Mouse (Mus musculus) gastrocnemius, adult 2 months (tissue): ENCODE results near the gene Rapgef5. TPM values are rescaled to one million over a fixed set of nuclear protein-coding genes. Genes with fewer than 3 reads are reported as not detected.

Source experiments
- DNase-seq: peaks from one replicate; pipeline ENCODE4 v3.0.0; 2022
- H3K27ac ChIP-seq: fragments of 200-600 bp; 2 replicates; pipeline ENCODE4 v1.8.1; 2022; ENCODE audit warnings: mild to moderate bottlenecking
- H3K4me3 ChIP-seq: fragments of 200-600 bp; 2 replicates; pipeline ENCODE4 v1.8.1; 2022; ENCODE audit warnings: mild to moderate bottlenecking, moderate library complexity
- CTCF ChIP-seq: fragments of 200-600 bp; IDR thresholded peaks from 2 replicates; pipeline ENCODE4 v1.8.1; 2022; ENCODE audit warnings: antibody characterized with exemption, mild to moderate bottlenecking, moderate library complexity
- intact Hi-C: fragments of 180-260 bp; cut with DNase I; formaldehyde crosslinking; loops from one replicate; pipeline ENCODE4 v1.15.1; 2025
- total RNA-seq, 2 experiments: library from RNA; stranded (reverse); gene quantifications; 2 replicates each; pipeline ENCODE4 v1.2.3; 2021

Gene Rapgef5
- total RNA-seq, 2 experiments from 2014 or later: 4.1 to 5.4 TPM

DNA sequence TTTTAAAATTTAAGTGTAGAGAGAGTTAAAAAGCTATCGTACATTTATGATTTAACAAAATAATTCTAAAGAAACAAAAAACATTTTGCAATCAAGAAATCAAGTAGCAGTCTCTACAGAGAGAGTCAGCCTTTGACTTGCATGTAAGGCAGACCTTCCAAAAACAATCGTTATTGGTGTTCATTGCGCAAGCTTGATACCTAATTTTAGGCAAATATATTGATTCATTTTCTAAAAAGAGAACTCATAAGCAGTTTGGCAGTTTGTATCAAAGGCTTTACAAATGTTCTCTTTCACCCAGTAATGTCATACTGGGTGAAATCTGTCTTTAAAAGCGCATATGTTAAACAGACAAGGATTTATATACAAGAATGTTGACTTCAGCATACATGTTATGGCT lies 208.7 kb downstream of the Rapgef5 start:
- no peak for TF ChIP-seq CTCF
- Histone ChIP-seq H3K27ac (no peak overlapping the region), H3K4me3 (no peak overlapping the region)
- no peak for DNase-seq
- intact Hi-C loops: no loop called here

DNA sequence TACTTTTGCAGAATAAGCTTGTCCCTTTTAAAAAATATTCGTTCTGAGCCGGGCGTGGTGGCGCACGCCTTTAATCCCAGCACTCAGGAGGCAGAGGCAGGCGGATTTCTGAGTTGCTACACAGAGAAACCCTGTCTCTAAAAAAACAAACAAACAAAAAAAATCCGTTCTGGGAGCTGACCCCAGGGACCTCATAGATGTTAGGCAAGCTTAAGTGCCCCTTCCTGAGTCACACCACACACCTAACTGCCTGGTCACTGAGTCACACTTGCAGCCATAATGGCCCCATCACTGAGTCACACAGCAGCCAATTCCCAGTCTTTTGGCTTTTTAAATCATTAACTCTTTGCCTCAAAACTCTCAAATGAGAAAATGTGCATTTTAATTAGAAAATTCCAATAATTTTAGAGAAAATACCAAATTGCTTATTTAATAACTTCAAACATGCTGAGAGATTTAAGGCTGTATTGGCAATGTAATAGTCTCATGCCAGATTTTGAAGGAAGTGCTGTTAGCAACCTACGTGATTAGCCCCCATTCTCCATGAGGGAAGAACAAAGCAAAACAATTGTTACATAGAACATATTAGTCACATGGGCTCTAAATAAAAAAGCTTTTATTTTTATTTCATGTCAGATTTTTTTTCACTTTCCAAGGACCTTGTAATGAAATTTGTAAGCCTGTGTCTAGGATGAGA lies 211.3 kb downstream of the Rapgef5 start:
- no peak overlapping the region for H3K4me3 ChIP-seq
- no peak for TF ChIP-seq CTCF
- intact Hi-C loops: no loop called here
- no peak overlapping the region; the same call in 1 of the 2 replicates for H3K27ac ChIP-seq
- DNase-seq: no peak

DNA sequence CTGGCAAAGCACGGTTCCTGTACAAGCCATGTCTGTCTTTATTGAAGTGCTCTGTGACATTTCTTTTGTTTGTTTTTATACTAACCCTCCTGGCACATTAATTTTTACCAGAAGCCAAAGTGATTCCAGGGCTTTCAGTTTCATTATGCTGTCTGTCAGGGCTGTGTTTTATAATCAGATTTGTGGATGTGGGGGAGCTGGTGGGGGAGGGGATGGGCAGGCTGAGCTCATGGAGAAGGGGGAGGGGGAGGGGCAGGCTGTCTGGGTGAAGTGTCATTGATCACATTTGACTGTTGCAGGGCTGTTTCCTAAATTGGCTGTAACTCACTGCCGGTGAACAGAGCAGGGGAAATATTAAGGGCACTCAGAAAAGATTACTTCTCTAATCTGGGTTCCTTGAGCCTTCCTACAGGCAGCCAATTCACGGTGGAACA lies 211.9 kb downstream of the Rapgef5 start:
- no peak overlapping the region for H3K27ac ChIP-seq
- no peak overlapping the region for H3K4me3 ChIP-seq
- intact Hi-C loops: no loop called here
- no peak for TF ChIP-seq CTCF
- DNase-seq: no peak

DNA sequence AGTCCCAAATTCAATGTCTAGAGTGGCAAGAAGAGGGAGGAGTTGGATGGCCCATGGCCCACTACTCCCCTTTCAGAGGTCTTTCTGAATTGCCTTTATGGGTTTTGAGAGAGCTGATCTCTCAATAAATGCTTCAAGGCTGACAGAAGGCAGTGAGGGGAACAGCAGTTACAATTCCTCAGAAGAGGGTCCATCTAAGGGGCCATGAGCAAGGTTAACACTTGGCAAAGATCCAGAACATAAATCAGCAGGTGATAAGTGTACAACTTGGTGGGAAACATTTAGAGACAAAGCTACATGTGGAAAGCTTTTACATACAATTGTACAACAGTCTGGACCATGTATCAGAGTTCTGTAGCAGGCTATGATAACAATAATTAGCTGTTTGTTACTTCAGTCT lies 217.3 kb downstream of the Rapgef5 start:
- H3K27ac ChIP-seq: no peak overlapping the region
- no peak overlapping the region for H3K4me3 ChIP-seq
- intact Hi-C loops: no loop called here
- DNase-seq: no peak
- no peak for TF ChIP-seq CTCF

DNA sequence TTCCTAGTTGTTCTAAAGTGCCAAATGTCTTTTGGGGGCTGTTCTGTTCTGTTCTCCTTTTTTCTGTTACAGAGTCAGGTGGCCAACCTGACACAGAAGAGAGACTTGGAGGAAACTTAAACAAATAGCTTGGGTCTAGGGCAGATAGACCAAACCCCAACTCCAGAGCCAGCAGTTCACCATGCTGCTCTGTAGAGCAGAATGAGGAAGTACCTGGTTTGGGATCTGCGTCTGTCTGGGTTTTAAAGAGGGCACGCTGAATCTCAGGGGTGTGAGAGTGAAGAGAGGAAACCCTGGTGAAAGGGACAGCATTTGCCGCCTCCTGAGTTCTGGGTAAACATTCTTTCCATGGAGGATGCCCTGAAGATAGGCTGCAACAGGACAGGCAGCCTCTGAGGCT lies 219.9 kb downstream of the Rapgef5 start:
- no peak overlapping the region for H3K27ac ChIP-seq
- DNase-seq: no peak
- intact Hi-C loops: no loop called here
- H3K4me3 ChIP-seq: no peak overlapping the region
- no peak for TF ChIP-seq CTCF

DNA sequence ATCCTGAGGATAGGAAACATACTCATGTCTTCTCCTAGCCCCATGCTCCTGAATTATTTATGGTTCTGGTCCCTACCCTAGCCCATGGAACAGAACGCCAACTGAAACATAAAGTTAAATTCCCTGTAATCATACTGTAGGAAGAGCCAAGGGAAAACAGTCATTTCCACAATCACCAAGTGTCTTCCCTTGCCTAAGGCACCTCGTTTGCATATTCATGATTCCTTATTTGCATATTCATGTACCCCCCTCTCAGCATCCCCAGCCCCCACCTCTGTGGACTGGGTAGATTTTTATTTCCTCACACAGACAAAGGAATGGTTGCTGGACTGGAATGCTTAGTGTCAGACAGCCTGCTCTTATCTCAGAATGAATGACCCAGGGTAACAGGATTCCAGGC lies 220.6 kb downstream of the Rapgef5 start:
- no peak for DNase-seq
- intact Hi-C loops: no loop called here
- TF ChIP-seq CTCF: no peak
- Histone ChIP-seq H3K4me3 (no peak overlapping the region), H3K27ac (no peak overlapping the region)

DNA sequence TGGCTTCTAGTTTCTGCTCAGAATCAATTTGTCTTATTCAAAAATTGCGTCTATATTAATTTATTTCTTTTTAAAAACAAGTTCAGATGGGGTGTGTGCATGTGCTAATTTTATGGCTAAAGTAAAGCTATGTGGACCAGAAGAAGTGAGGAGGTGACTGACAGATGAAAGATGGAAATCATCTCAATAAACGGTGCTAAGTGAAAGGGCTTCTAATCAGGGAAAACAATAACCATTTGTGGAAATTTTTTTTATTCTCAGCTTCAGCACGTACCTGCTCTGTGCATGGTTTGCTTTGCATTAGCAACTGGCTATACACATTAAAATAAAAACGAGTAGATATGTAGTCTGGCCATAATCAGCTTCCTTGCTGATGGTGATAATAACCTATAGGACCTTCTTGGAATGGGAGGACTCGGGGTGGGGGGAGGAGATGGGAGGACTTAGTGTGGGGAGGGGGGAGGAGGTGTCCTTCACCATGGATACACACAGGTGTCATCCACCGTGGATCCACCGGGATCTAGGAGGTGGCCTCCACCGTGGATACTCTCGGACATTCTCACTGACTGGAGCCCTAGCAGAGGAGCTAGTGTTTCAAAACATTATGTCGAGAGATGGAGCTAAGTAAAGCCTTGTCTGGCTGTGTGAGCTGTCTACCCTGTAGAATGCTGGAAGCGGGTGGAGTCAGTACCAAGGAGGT lies 221.2 kb downstream of the Rapgef5 start:
- DNase-seq: no peak
- TF ChIP-seq CTCF: no peak
- intact Hi-C loops: no loop called here
- no peak overlapping the region for H3K4me3 ChIP-seq
- no peak overlapping the region for H3K27ac ChIP-seq

DNA sequence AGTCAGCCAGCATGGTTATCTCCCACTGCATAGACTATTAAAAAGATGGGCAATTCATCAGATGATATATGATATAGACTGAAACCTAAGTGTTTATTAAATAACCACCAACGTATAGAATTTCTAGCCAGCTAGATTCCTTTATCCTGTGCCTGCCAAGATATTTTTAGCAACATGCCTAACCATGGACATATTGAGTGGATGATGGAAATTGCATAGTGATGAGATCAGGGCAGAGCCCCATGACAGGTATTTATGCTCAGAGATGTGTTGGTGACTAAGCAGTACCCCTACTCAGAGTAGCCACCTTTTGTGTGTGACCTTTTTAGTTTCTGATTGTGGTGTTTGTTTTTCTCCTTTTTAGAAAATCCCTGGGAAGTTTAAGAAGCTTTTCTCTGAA lies 226.2 kb downstream of the Rapgef5 start:
- intact Hi-C loops: no loop called here
- DNase-seq: no peak
- TF ChIP-seq CTCF: no peak
- H3K27ac ChIP-seq: no peak overlapping the region
- H3K4me3 ChIP-seq: no peak overlapping the region

DNA sequence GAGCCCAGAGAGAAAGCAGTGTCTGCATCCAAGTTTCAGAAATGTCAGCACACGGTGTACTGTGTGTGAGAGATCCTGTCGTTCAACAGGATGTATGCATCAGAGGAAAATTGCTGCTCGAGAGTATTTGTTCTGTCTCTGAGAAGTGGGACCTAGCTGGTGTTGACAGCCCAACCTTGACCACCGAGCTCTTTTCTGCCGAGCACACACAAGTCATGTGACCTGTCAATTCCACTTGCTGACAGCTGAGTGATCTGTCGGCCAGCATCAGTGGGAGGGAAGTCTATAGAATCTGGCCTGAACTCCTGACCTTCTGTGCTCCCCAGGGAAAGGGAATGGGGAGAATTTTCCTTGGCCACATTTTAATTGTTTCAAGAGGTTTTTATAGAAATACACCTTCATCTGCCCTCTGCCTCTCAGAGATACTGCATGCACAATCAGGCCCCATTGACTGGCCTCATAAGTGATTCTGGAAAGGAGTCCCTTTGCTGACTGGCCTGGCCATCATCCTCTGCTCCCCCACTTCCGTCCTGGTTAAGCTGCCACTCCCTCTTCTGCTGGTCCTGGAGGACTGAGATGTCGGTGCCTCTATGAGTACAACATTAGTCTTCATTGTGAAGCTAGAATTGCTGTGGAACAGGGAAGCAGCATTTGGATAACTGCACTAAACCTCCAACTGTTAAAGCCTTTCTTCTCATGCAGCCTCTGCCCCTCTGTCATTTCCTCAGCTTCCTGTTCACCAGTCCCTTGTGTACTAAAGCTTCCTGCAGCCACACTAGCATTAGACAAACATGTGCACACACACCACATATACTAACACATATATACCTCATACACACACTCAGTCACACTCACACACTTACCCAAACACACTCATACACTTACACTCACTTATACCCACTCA lies 228.6 kb downstream of the Rapgef5 start:
- Histone ChIP-seq H3K27ac (no peak overlapping the region), H3K4me3 (no peak overlapping the region)
- DNase-seq: no peak
- TF ChIP-seq CTCF: no peak
- intact Hi-C loops: no loop called here

DNA sequence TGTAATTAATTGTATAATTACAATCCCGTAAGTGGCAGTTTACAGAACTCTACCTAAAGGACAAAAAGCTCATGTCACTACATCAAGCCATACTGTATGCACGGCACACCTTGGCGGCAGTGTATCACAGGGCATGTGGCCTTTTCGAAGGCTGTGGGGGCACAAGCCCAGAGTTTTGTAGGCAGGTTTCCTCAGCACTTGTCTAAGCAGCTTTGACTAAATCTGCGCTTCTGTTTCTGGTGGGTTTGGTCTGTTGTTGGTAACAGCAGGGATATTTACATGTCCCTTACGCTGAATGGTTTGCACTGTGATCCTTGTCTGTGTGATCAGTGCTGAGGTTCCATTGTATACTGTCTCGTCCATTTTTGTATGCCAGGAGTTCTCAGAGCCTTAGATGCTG lies 230.3 kb downstream of the Rapgef5 start:
- H3K4me3 ChIP-seq: no peak overlapping the region
- no peak for DNase-seq
- H3K27ac ChIP-seq: no peak overlapping the region
- no peak for TF ChIP-seq CTCF
- intact Hi-C loops: no loop called here

DNA sequence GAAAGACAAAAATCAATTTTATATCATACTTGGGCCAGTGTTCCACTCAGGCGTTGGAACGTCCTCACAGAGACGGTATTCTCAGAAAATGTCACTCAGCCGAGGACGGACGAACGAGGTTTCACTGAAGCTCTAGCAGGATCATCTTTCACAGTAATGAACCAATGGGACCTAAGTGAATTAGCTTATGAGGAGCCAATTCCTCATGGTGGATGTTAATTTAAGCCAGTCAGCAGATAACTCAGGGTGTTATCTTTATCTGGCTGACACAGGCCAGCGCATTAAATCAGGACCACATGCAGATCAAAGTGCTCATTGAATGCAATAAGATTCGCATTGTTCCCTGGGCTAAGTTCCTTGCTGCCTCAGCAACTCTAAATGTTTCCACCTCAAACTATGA lies 234.8 kb downstream of the Rapgef5 start:
- TF ChIP-seq CTCF: no peak
- intact Hi-C loops: no loop called here
- H3K4me3 ChIP-seq: peak overlapping the region; percentile 17; the same call in 1 of the 2 replicates
- peak overlapping the region; percentile 80 for H3K27ac ChIP-seq
- DNase-seq: no peak

DNA sequence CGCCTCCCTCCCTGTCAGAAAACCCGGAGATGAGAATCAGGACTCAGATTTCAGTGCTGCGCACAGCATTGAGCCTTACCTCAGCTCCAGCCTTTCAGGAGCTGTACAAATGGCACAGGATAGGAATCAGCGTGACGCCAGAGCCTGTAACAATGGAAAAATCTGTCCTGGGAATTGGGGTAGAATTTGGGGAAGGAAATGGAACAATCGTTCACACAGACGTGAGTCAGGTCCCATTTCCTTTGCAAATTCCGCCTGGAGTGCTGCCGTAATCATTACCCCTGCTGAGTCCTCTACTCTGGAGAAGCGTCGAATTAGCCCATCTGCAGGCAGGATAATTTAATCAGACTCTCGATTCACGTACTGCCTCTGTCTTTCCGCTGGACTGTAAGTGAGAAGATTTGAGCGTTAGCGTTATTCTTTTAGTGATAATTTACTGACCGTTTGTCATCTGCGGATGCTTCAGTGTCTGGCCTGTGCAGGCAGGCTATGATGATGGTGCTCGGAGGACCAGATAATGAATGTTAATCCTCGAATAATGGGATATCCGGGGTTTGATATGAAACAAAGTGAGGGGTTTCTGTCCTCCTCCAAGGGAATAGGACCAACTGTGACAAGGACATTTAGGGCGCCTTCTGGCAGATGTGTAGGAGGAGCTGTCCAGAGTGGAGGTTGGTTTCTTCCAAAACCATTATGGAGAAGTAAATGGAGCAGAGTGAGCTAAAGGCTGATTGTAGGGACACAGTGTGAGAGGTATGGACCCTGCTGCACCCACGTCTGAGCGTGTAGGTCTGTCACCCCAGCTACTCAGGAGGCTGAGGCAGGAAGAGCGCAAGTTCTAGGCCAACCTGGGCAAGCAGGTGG lies 235.5 kb downstream of the Rapgef5 start:
- peak overlapping the region; percentile 80 for H3K27ac ChIP-seq
- no peak for TF ChIP-seq CTCF
- intact Hi-C loops: no loop called here
- peak overlapping the region; percentile 17; the same call in 1 of the 2 replicates for H3K4me3 ChIP-seq
- DNase-seq: no peak
